Mouse (Mus musculus) frontal cortex, postnatal 14 days (tissue): ENCODE measurements around the gene Eif1ad.

Source experiments
- DNase-seq, 2 experiments: peaks; one replicate each; pipeline ENCODE4 v3.0.0; 2022; ENCODE audit warnings: low spot score in 2 of 2

Gene Eif1ad

GRCm38 (mm10) chr19:5418750-5419466, 52.4 kb downstream of the Eif1ad start:
- DNase-seq = no peak

- DNase-seq = no peak
Observed at GRCm38 (mm10) chr19:5419630-5420029, 53.1 kb downstream of the Eif1ad start.

- DNase-seq = no peak
Observed at GRCm38 (mm10) chr19:5420579-5420978, 54.0 kb downstream of the Eif1ad start.
